Mouse (Mus musculus) 3T3-L1 (cell line): ENCODE data around the gene Inpp5e.
"Not testable (repeated sequence)": the region's sequence is repeated elsewhere in the genome, so short reads cannot be mapped to it uniquely, and the experiment has no call there.

Experiments used
- DNase-seq: peaks from one replicate; pipeline ENCODE4 v3.0.0-alpha.2; 2015; ENCODE audit warnings: low read depth, low spot score

The Inpp5e gene

GRCm38 (mm10) chr2:26421969-26422368 lies 13.0 kb upstream of the Inpp5e start:
- DNase-seq, result no peak

DNA sequence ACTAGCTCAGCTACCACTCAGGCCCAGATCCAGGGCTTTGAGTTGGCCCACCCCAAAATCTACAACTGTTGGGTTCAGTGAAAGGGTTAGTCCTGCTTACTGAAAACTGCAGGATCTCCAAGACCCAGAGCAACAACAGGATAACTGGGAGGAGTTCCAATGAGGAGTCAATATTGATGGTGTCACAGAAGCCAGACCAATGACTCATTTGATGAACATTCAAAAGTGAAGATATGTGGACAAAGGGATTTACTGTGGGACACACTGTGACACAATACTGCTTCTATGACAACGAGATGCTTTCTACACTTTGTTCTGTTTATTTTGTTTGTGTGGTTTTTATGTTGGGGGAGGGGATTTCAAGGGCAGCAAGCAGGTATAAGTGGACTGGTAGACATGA lies 9.1 kb upstream of the Inpp5e start:
- DNase-seq, result peak; percentile 61

DNA sequence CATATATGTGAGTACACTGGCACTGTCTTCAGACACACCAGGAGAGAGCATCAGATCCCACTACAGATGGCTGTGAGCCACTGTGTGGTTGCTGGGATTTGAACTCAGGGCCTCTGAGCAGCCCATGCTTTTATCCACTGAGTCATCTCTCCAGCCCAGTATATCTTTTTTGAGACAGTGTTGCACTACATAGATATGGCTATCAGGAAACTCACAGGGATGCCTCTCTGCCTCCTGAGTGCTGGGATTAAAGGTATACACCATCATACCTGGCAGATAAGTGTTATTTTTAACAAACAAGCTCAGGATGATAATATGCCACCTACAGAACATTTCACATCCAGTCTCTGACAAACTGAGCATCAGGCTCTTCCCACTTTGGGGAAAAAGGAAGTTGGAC lies 8.1 kb upstream of the Inpp5e start:
- no peak for DNase-seq

GRCm38 (mm10) chr2:26410931-26411411 lies 2.0 kb upstream of the Inpp5e start:
- peak; percentile 92 for DNase-seq

DNA sequence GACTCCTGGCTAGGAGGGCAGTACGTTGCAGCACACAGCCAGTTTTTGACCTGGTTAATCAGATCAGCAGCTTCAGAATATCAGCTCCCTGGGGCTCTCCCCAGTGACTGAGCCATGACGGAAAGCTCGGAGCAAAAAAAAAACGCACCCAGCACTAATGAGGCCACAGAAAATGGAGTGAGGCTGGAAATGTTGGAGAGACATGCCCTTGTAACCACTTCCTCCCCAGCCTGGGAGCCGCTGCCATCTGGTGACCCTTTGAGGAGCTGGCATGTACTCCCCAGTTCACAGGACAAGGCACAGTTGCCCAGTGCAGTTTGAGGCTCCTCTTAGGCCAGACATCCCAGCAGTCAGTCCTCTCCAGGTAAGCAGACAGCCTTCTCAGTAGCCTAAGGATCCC lies 1.1 kb upstream of the Inpp5e start:
- DNase-seq, result peak; percentile 44

GRCm38 (mm10) chr2:26409362-26409761 lies 359 bp upstream of the Inpp5e start:
- no peak for DNase-seq

DNA sequence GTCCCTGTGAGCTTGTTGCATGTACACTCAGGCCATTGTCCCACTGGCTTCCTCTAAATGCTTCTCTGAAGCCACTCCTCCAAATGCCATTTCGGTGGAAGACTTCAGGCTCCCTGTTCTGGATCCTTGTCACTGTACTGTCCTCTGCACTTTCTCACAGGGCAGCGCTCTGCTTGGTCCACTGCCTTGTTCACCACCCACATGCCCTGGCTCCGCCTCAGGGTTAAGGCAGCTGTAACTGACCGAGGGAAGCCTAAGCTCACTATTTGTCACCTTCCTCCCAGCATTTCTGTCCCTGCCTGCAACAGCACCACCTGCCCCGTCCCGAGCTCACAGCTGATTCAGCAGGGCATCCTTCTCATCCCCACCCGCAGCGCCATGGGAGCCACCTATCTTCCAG lies 5.7 kb downstream of the Inpp5e start:
- no peak for DNase-seq

- no peak for DNase-seq
Observed at GRCm38 (mm10) chr2:26402265-26402664, 6.7 kb downstream of the Inpp5e start.

GRCm38 (mm10) chr2:26401023-26401422 lies 8.0 kb downstream of the Inpp5e start:
- DNase-seq, result no peak

GRCm38 (mm10) chr2:26400296-26400695 lies 8.7 kb downstream of the Inpp5e start:
- DNase-seq, result no peak

DNA sequence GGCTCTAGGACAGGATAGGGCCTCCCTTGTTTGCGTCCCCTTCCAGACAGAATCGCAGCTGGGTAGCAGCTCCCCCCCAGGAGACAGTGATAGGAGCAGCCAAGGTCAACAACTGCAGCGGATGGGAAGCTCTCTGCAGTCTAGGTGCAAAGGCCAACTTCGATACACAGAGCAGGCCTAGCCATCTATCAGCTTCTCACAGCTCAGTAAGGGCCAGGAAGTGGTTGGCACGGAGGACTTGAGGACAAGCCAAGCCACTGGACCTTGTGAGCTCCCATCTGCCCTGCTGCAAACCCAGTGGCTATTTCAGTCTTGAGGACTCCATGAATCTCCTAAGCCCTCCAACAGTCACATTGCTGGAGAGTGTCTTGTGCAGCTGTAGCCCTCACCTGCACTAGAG lies 9.4 kb downstream of the Inpp5e start:
- no peak for DNase-seq

GRCm38 (mm10) chr2:26398978-26399377 lies 10.0 kb downstream of the Inpp5e start:
- no peak for DNase-seq

DNA sequence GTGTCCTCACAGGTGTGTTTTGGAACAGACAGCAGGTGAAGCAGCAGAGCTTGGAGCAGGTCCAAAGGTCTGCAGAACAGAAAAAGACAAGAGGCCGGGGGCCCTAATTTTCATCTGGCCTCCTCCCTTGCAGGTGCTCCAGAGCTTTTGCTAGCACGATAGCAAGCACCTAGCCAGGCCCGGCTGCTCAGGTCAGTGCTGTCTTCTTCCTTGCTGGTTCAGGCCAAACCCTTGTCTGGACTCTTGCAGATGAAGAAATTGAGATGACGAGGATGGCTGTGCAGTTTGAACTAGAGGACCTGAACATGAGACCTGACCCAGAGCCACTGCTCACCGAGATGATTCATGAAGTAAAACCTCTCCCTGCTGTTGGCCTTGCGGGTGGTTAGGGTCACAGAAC lies 17.4 kb downstream of the Inpp5e start:
- no peak for DNase-seq

GRCm38 (mm10) chr2:26390954-26391353 lies 18.0 kb downstream of the Inpp5e start:
- DNase-seq, result no peak

DNA sequence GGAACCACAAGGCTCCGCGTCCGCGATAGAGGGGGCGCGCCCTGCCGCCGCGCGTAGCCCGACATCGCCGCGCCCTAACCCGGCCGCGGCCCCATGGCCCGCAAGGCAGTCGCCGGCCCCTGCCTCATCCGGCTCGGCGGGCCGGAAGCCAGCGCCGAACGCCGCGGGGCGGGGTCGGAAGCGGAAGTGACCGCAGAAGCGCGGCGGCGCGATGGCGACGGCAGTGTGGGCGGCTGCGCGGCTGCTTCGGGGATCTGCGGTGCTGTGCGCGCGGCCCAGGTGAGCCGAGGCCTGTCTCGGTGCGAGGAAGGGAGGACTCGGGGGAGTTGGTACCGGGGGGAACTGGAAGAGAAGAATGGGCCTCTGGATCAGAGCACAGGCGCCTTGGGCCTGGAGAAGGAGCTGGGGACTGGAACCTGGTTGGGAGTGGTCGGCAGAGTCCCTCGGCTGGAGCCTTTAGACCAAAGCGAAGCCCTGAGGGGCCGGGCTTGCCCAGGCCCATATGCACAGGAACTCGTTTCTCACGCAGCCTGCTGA lies 19.8 kb downstream of the Inpp5e start, which contains the start of the genes Entr1 and Pmpca:
TSS of gene Entr1 (minus strand) at position 163 of the 537 bp plus-strand sequence.
TSS of gene Pmpca (plus strand) at position 186 of the 537 bp plus-strand sequence.
- DNase-seq, result peak; percentile 68

DNA sequence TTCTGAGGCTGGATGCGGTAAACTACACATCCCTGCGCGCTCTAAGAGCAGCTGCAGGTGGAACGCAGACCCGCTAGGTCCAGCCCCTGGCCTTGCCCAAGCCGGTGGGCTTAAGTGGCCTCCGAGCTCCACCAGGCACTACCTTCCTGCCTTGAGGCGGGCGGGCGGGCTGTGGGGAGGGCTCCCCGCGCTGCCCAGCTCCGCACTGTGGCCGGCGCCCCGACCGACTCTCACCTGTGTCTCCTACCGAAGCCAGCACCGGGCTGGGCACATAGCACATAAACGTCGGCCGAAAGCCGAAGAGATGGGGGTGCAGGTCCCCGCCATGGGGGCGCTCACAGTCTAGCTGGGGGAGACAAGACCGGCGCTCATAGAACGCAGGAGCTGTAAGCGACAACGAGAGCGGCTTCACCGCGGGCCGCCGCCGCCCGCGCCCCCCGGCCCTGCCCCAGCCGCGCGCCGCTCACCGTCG lies 20.3 kb downstream of the Inpp5e start:
- DNase-seq, result no peak

DNA sequence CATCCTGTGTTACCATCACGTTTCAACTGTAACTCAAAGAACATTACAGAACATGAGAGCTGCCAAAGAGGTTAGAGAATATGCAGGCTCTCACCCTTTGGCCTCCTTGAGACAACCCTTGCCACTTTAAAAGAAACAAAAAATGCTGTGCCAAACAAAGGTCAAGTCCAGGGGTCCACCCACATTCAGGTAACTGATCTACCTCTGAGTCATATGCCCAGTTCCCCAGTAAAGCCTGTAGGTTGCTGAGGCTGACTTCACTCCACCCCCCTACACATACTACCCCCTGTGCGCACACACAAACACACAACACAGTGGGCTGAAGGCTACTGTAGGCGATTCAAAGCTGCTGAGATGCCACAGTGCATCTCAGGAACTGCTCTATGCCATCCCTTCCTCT lies 21.3 kb downstream of the Inpp5e start:
- no peak for DNase-seq

- DNase-seq, result not testable (repeated sequence)
Observed at GRCm38 (mm10) chr2:26380871-26381270, 28.1 kb downstream of the Inpp5e start.

GRCm38 (mm10) chr2:26380131-26380771 lies 28.8 kb downstream of the Inpp5e start, which contains the start of gene Snapc4:
Gene Snapc4 (minus strand): TSS chr2:26380653.
- DNase-seq, result peak; percentile 88

GRCm38 (mm10) chr2:26372396-26372795 lies 36.6 kb downstream of the Inpp5e start:
- peak; percentile 75 for DNase-seq

DNA sequence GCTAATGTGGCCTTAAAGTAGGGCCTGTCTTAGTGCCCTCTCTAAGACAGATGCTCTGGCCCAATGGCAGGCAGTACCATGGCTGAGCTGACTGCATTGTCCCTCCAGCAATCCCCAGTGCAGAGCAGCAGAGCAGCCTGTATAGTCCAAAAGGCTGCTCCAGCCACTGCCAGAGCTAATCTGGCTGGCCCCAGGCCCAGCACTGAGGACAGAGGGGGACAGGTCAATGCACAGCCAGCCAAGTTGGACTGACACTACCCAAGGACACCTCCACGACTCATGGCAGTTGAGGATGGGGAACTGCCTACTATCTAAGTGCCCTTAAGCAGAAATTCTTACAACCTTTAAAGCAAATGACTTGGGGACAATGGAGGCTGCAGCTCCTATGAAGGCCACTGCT lies 40.4 kb downstream of the Inpp5e start:
- DNase-seq, result no peak

DNA sequence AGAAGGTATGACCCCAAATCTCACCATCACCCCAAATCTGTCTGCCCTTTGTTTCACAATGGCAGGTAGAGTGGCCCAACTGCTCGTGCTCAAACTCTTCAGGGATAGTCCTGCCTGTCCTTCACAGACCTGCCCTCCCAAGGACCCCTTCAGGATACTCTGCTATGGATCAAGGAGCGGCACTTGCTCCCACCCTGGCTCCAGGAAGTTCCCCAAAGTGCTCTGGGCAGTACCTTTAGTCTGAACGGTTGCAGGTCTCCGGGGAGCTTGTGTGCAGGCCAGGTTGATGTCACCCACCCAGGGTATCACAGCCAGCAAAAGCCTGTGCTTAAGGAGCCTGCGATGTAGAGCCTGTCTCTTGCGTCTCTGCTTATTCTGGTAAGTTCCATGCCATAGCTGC lies 41.1 kb downstream of the Inpp5e start:
- DNase-seq, result no peak
